Mouse (Mus musculus) heart, adult 2 months (tissue): ENCODE results near the gene Rps9. TPM values are rescaled to one million over a fixed set of nuclear protein-coding genes. Genes with fewer than 3 reads are reported as not detected.
A peak's percentile ranks its signal among the peaks of the same experiment; 100 is the strongest.
"Not testable (repeated sequence)": the region's sequence is repeated elsewhere in the genome, so short reads cannot be mapped to it uniquely, and the experiment has no call there.

ENCODE experiments used
- DNase-seq, 2 experiments: peaks; one replicate each; pipeline ENCODE4 v3.0.0; 2021
- H3K27ac ChIP-seq: fragments of 200-600 bp; 2 replicates; pipeline ENCODE4 v1.8.1; 2022
- H3K27me3 ChIP-seq: fragments of 200-500 bp; 2 replicates; pipeline ENCODE4 v1.6.1; 2012; ENCODE audit warnings: mild to moderate bottlenecking, low read length, inconsistent platforms, mixed read lengths; ENCODE audit not compliant: control insufficient read depth, insufficient read depth
- H3K36me3 ChIP-seq: fragments of 200-500 bp; 2 replicates; pipeline ENCODE4 v1.6.1; 2012; ENCODE audit warnings: low read length, inconsistent platforms; ENCODE audit not compliant: control insufficient read depth, insufficient read depth
- H3K4me1 ChIP-seq: fragments of 200-500 bp; 2 replicates; pipeline ENCODE4 v1.6.1; 2011; ENCODE audit warnings: low read length; ENCODE audit not compliant: control insufficient read depth, insufficient read depth
- H3K4me3 ChIP-seq: fragments of 200-600 bp; 2 replicates; pipeline ENCODE4 v1.8.1; 2022
- H3K79me2 ChIP-seq: fragments of 200-500 bp; replicated peaks from 2 replicates; pipeline ENCODE4 v1.6.1; 2012; ENCODE audit warnings: mild to moderate bottlenecking, inconsistent platforms, low read length, moderate library complexity, mixed read lengths; ENCODE audit not compliant: control insufficient read depth, insufficient read depth
- H3K9ac ChIP-seq: fragments of 200-500 bp; 2 replicates; pipeline ENCODE4 v1.6.1; 2012; ENCODE audit warnings: low read depth, mild to moderate bottlenecking, control low read depth, inconsistent platforms, low read length, mixed read lengths
- CTCF ChIP-seq: fragments of 200-600 bp; IDR thresholded peaks from 2 replicates; pipeline ENCODE4 v1.8.1; 2022; ENCODE audit warnings: antibody characterized with exemption, mild to moderate bottlenecking, moderate library complexity
- EP300 ChIP-seq: fragments of 200-500 bp; IDR thresholded peaks from 2 replicates; pipeline ENCODE4 v1.6.1; 2011; ENCODE audit warnings: low read depth, low read length, control low read depth; ENCODE audit not compliant: insufficient read depth
- POLR2A ChIP-seq: fragments of 200-500 bp; IDR thresholded peaks from 2 replicates; pipeline ENCODE4 v1.6.1; 2011; ENCODE audit warnings: mild to moderate bottlenecking, low read depth, low read length, control low read depth; ENCODE audit not compliant: insufficient read depth
- WGBS: fragments of 180-500 bp; shearing (Covaris S2); methylation state at CpG from one replicate; pipeline ENCODE4 v1.1.7; 2018; 5-methylcytosine and 5-hydroxymethylcytosine counted together
- intact Hi-C: fragments of 180-260 bp; cut with DNase I; formaldehyde crosslinking; loops from one replicate; pipeline ENCODE4 v1.15.1; 2025
- microRNA-seq, 2 experiments: library from miRNA; unstranded; fragments of <30 nt; microRNA quantifications; one replicate each; pipeline ENCODE4 v1.2.0; 2021
- polyA plus RNA-seq: library from polyadenylated mRNA; depleted of rRNA; stranded (reverse); fragments of >200 nt; gene quantifications from 2 replicates; pipeline ENCODE4 v1.2.3, GENCODE M21; 2012; rRNA removed
- total RNA-seq, 2 experiments: library from RNA; stranded (reverse); gene quantifications; 2 replicates each; pipeline ENCODE4 v1.2.3; 2021

Rps9 gene
- total and polyA plus RNA-seq, 3 experiments, result 584 to 761 (median 688) TPM

DNA sequence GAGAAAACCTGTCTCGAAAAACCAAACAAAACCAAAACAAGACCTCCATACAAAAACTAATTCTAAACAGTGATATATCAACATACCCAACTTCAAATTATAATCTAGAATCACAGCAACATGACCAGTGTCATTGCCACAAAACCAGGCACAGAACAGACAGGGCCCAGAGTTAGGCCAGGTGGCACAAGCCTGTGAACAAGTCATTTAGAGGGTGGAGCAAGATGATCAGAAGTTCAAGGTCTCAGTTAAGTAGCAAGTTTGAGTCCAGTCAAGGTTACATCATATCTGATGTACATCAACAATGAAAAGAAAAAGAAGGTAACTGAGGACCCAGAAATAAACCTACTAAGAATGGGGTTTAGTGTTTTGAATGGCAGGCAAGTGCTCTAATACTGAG lies 5.2 kb downstream of the Rps9 start:
- WGBS, result 75% methylated on average over 1 of the region's 1 CpGs
- Histone ChIP-seq H3K79me2 (no peaks in the 10 kb centered on the region), H3K4me1 (peaks cover 4% of the 10 kb centered on the region), H3K4me3 (no peak overlapping the region), H3K27ac (no peak overlapping the region), H3K9ac (no peak overlapping the region), H3K27me3 (no peaks in the 10 kb centered on the region), H3K36me3 (peaks cover 19% of the 10 kb centered on the region)
- DNase-seq, result no peak
- intact Hi-C loops, result loop anchor here (10.0 kb wide), 2 partner anchors 414 to 736 kb away; partner anchors contain the start of gene Rdh13
- TF ChIP-seq EP300 (no peak), CTCF (no peak), POLR2A (no peak)

DNA sequence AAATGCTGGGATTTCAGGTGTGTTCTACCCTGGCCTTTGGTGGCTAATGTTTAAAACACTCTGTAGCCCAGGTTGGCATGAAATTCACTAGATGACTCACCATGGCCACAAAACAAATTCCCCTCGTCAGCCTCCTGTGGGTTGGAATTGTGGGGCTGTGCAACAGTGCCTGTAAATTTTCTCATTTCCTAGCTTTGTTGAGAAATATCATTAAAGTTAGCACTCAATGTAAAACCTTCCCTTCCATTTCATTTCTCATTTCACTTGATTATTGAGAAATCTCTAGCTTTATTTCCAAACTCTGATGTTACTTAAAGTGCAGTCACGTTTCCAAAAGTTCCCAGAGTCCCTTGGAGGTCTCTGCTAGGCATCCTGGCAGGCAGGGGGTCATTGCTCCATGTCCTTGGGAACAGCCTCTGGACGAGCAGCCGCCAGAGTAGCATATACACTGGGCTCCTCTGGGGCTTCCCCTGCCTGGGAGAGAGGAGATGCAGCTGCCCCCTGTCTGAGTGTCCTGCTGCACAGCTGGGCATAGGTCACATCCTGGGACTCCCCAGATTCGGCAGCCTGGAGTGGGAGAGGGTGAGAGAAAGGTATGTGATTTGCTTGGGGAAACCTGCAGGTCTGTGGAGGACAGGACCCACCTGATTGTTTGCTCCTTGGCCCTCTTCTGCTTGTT lies 8.6 kb downstream of the Rps9 start:
- Histone ChIP-seq H3K4me3 (no peak overlapping the region), H3K27me3 (no peaks in the 10 kb centered on the region), H3K27ac (no peak overlapping the region), H3K9ac (no peak overlapping the region), H3K4me1 (no peaks in the 10 kb centered on the region), H3K79me2 (no peaks in the 10 kb centered on the region), H3K36me3 (peaks cover 2% of the 10 kb centered on the region; the same call in 1 of the 2 replicates)
- DNase-seq, result no peak
- 38% methylated on average over 5 of the region's 5 CpGs for WGBS
- intact Hi-C loops, result no loop called here
- TF ChIP-seq CTCF, result no peak
- no peak for TF ChIP-seq EP300
- TF ChIP-seq POLR2A, result no peak

DNA sequence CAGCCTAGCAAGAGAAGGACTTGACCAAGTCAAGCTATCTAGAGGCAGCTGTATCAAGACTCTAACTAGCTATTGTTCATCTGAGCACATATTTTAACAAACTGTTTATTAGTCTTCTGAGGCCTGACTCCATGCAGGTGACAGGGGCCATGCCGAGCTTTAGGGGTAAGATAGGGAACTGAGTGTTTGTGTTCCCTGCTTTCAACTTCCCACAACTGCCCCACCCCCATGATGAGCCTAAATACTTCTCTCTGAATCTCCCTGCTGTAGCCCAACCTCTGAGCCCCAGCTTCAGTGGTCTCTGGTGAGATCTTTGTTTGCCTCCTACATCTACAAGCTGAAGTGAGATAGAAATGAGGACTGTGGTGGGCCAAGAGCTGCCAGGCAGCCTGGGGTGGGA lies 11.5 kb downstream of the Rps9 start:
- WGBS, result 39% methylated on average over 1 of the region's 1 CpGs
- Histone ChIP-seq H3K36me3 (no peaks in the 10 kb centered on the region), H3K27ac (no peak overlapping the region), H3K4me3 (no peak overlapping the region), H3K4me1 (no peaks in the 10 kb centered on the region), H3K9ac (no peak overlapping the region), H3K79me2 (no peaks in the 10 kb centered on the region), H3K27me3 (no peaks in the 10 kb centered on the region)
- no peak for DNase-seq
- intact Hi-C loops, result no loop called here
- TF ChIP-seq POLR2A (no peak), CTCF (no peak), EP300 (no peak)

DNA sequence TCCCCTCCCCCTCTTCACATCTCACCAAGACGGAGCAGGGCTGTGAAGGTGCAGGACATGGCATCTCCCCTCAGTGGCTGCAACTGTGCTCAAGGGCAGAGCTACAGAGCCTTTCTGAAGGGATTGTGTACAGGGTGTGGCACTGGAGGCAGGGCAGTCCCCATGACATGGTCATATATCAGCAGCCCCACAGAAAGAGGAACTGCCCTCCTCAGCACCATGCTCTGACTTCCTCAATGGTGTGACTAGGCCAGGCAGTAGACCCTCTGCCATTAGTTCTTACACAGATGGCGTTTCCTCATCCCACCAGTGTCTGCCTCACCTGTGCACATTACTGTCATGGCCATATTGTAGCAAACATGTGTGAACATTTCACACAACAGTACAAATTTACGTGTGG lies 16.5 kb downstream of the Rps9 start, which contains the start of gene Pirb:
Pirb (minus strand) TSS at position 124 of the 400 bp plus-strand sequence.
- H3K9ac ChIP-seq, H3K79me2 ChIP-seq, H3K4me3 ChIP-seq, intact Hi-C loops, H3K36me3 ChIP-seq, H3K27ac ChIP-seq, H3K4me1 ChIP-seq, H3K27me3 ChIP-seq: not testable (repeated sequence)
- DNase-seq, result peak in 1 of 2 experiments; percentile 13
- WGBS, result 45% methylated on average over 1 of the region's 3 CpGs

DNA sequence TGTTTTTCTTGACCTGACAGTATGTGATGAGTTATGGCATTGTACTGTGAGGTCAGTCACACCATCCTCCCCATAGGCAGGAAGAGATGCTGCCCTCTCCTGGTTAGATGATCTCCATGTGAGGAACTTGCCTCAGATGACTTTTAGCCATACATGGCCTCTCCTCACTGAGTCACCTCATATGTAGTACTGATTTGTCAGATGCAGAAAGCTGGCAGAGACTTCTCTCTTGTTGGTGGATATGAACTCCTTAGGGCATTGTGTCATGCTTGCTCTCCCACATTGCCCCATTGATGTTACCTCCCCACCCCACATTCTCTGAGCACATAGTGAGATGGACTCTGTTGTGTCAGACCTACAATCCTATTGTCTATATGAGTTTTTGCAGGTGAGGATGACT lies 21.7 kb downstream of the Rps9 start:
- DNase-seq, H3K79me2 ChIP-seq, H3K4me1 ChIP-seq, H3K27me3 ChIP-seq, intact Hi-C loops, H3K9ac ChIP-seq, H3K4me3 ChIP-seq, H3K27ac ChIP-seq, H3K36me3 ChIP-seq: not testable (repeated sequence)

DNA sequence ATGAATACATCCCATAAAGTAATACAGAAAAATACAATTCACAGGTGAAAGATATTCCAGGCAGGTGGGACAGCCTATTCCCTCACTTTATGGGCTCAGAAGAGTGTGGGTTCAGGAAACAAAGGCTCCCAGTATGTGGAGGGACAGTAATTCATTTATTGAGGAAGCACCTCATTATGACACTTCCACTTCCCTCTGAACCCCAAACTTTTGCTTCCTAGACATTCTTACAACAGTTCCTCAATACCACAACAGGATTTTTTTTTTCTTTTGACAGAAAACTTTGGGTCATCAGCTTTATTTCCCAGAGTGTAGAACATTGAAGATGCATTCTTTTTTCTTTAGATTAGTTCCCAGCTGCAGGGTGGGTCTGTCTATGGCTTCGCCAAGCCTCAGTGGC lies 28.9 kb downstream of the Rps9 start:
- H3K9ac ChIP-seq, H3K27me3 ChIP-seq, H3K79me2 ChIP-seq, H3K4me3 ChIP-seq, H3K4me1 ChIP-seq, H3K27ac ChIP-seq, DNase-seq, H3K36me3 ChIP-seq, intact Hi-C loops: not testable (repeated sequence)
- no CpG with 5 or more reads among the region's 1 CpGs for WGBS

Small RNA genes lying within 50 kb of the gene (microRNA-seq; reads per million reads assigned to microRNA genes)
- 2.8 to 3.5 reads per million in 2 experiments for gene Mir3572

Other genes starting within 250 kb of the Rps9 start
- not detected for gene Tarm1, start 201.4 kb upstream of the Rps9 start, total RNA-seq
- 0.16 and 0.20 TPM in 2 replicates for gene Tarm1, start 201.4 kb upstream of the Rps9 start, polyA plus RNA-seq
- gene Oscar, start 87.8 kb upstream of the Rps9 start, total RNA-seq, result under 1 TPM in 1 of 2 experiments, not detected in 1; 0.21 TPM
- gene Oscar, start 87.8 kb upstream of the Rps9 start, polyA plus RNA-seq, result 0.45 and 0.91 TPM in 2 replicates
- 1,000 to 10,000 TPM; 1,765 to 2,117 TPM for gene Ndufa3, start 86.6 kb upstream of the Rps9 start, total RNA-seq
- 956 and 1,299 TPM in 2 replicates for gene Ndufa3, start 86.6 kb upstream of the Rps9 start, polyA plus RNA-seq
- gene Tfpt, start 74.1 kb upstream of the Rps9 start, total RNA-seq, result 10 to 100 TPM; 16.9 to 21.1 TPM
- gene Tfpt, start 74.1 kb upstream of the Rps9 start, polyA plus RNA-seq, result 8.0 and 8.8 TPM in 2 replicates
- gene Prpf31, start 74.0 kb upstream of the Rps9 start, total RNA-seq, result 10 to 100 TPM; 24.1 to 24.4 TPM
- 21.5 and 30.3 TPM in 2 replicates for gene Prpf31, start 74.0 kb upstream of the Rps9 start, polyA plus RNA-seq
- gene Cnot3, start 58.7 kb upstream of the Rps9 start, total RNA-seq, result 10 to 100 TPM; 22.1 to 23.1 TPM
- gene Cnot3, start 58.7 kb upstream of the Rps9 start, polyA plus RNA-seq, result 20.3 and 33.2 TPM in 2 replicates
- gene Leng1, start 38.2 kb upstream of the Rps9 start, total RNA-seq, result 10 to 100 TPM; 11.8 to 12.8 TPM
- 4.8 and 5.9 TPM in 2 replicates for gene Leng1, start 38.2 kb upstream of the Rps9 start, polyA plus RNA-seq
- gene Tmc4, start 26.4 kb upstream of the Rps9 start, total RNA-seq, result 1 to 10 TPM; 1.4 to 2.1 TPM
- 3.3 and 4.9 TPM in 2 replicates for gene Tmc4, start 26.4 kb upstream of the Rps9 start, polyA plus RNA-seq
- gene Tsen34, start 11.1 kb upstream of the Rps9 start, total RNA-seq, result 10 to 100 TPM; 60.0 to 66.6 TPM
- 80.8 and 82.3 TPM in 2 replicates for gene Tsen34, start 11.1 kb upstream of the Rps9 start, polyA plus RNA-seq
- gene Mboat7, start 10.5 kb upstream of the Rps9 start, total RNA-seq, result 10 to 100 TPM; 19.2 to 19.7 TPM
- 24.9 and 25.0 TPM in 2 replicates for gene Mboat7, start 10.5 kb upstream of the Rps9 start, polyA plus RNA-seq
- gene Pirb, start 16.4 kb downstream of the Rps9 start, total RNA-seq, result 1 to 10 TPM; 2.2 to 2.4 TPM
- 5.7 and 6.7 TPM in 2 replicates for gene Pirb, start 16.4 kb downstream of the Rps9 start, polyA plus RNA-seq
- gene Gm15448, start 121.7 kb downstream of the Rps9 start, total RNA-seq, result under 1 TPM; 0.27 to 0.29 TPM
- gene Gm15448, start 121.7 kb downstream of the Rps9 start, polyA plus RNA-seq, result 0.39 TPM in 1 of 2 replicates, not detected in the other
- under 1 TPM; 0.10 to 0.80 TPM for gene Pira2, start 141.1 kb downstream of the Rps9 start, total RNA-seq
- gene Pira2, start 141.1 kb downstream of the Rps9 start, polyA plus RNA-seq, result 0.29 and 0.57 TPM in 2 replicates
- gene Gm14548, start 194.1 kb downstream of the Rps9 start, total RNA-seq, result under 1 TPM; 0.18 to 0.25 TPM
- 2.2 TPM in 1 of 2 replicates, not detected in the other for gene Gm14548, start 194.1 kb downstream of the Rps9 start, polyA plus RNA-seq
- under 1 TPM; 0.29 to 0.34 TPM for gene Lilra6, start 211.5 kb downstream of the Rps9 start, total RNA-seq
- gene Lilra6, start 211.5 kb downstream of the Rps9 start, polyA plus RNA-seq, result 0.41 and 0.94 TPM in 2 replicates